Mouse (Mus musculus) frontal cortex, postnatal 14 days (tissue): ENCODE data around the gene Kdr.
"Not testable (repeated sequence)": the region's sequence is repeated elsewhere in the genome, so short reads cannot be mapped to it uniquely, and the experiment has no call there.

ENCODE experiments used
- DNase-seq, 2 experiments: peaks; one replicate each; pipeline ENCODE4 v3.0.0; 2022; ENCODE audit warnings: low spot score in 2 of 2

Gene Kdr

GRCm38 (mm10) chr5:75961741-75962469 is 16.4 kb downstream of the Kdr start:
- no peak for DNase-seq

GRCm38 (mm10) chr5:75959809-75960208 is 18.4 kb downstream of the Kdr start:
- DNase-seq = no peak

GRCm38 (mm10) chr5:75956526-75956925 is 21.7 kb downstream of the Kdr start:
- DNase-seq = no peak

- DNase-seq = no peak
These were observed 22.4 kb downstream of the Kdr start for GRCm38 (mm10) chr5:75955876-75956275.

GRCm38 (mm10) chr5:75954778-75955330 is 23.4 kb downstream of the Kdr start:
- DNase-seq = no peak

- no peak for DNase-seq
These were observed 24.0 kb downstream of the Kdr start for GRCm38 (mm10) chr5:75954218-75954617.

- DNase-seq = no peak
These were observed 26.0 kb downstream of the Kdr start for GRCm38 (mm10) chr5:75952131-75952795.

GRCm38 (mm10) chr5:75950866-75951265 is 27.4 kb downstream of the Kdr start:
- no peak for DNase-seq

GRCm38 (mm10) chr5:75945394-75945793 is 32.9 kb downstream of the Kdr start:
- no peak for DNase-seq

- DNase-seq = no peak
These were observed 35.0 kb downstream of the Kdr start for GRCm38 (mm10) chr5:75943301-75943700.

- no peak for DNase-seq
These were observed 36.3 kb downstream of the Kdr start for GRCm38 (mm10) chr5:75941775-75942580.

- no peak for DNase-seq
These were observed 39.0 kb downstream of the Kdr start for GRCm38 (mm10) chr5:75939144-75939732.

- no peak for DNase-seq
These were observed 40.2 kb downstream of the Kdr start for GRCm38 (mm10) chr5:75938012-75938411.

- DNase-seq = no peak
These were observed 42.0 kb downstream of the Kdr start for GRCm38 (mm10) chr5:75936223-75936622.

- no peak for DNase-seq
These were observed 43.0 kb downstream of the Kdr start for GRCm38 (mm10) chr5:75935225-75935624.

GRCm38 (mm10) chr5:75934201-75934600 is 44.1 kb downstream of the Kdr start:
- DNase-seq = no peak

- peak in 1 of 2 experiments; percentile 34 for DNase-seq
These were observed 44.7 kb downstream of the Kdr start for GRCm38 (mm10) chr5:75933521-75934044.

- not testable (repeated sequence) for DNase-seq
These were observed 46.8 kb downstream of the Kdr start for GRCm38 (mm10) chr5:75931458-75931857.

GRCm38 (mm10) chr5:75929960-75930359 is 48.3 kb downstream of the Kdr start:
- DNase-seq = no peak

- DNase-seq = no peak
These were observed 55.6 kb downstream of the Kdr start for GRCm38 (mm10) chr5:75922677-75923076.

GRCm38 (mm10) chr5:75921730-75922387 is 56.4 kb downstream of the Kdr start:
- DNase-seq = no peak
